Mouse (Mus musculus): Measurements from ENCODE around the gene Gm43191.
"Not testable (repeated sequence)": the region's sequence is repeated elsewhere in the genome, so short reads cannot be mapped to it uniquely, and the experiment has no call there.

The Gm43191 gene

GRCm38 (mm10) chr3:116661870-116662414 is 19.1 kb downstream of the Gm43191 start:
- DNase-seq (ENCODE audit: low spot score in 2 of 2) = no peak

- no peak for DNase-seq (ENCODE audit: low spot score in 2 of 2)
These were observed 19.7 kb downstream of the Gm43191 start for GRCm38 (mm10) chr3:116661288-116661869.

- DNase-seq (ENCODE audit: low spot score in 2 of 2) = no peak
These were observed 21.1 kb downstream of the Gm43191 start for GRCm38 (mm10) chr3:116659856-116660430.

GRCm38 (mm10) chr3:116658928-116659565 is 22.0 kb downstream of the Gm43191 start:
- no peak for DNase-seq (ENCODE audit: low spot score in 2 of 2)

GRCm38 (mm10) chr3:116656184-116656965 is 24.7 kb downstream of the Gm43191 start:
- DNase-seq (ENCODE audit: low spot score in 2 of 2) = no peak

GRCm38 (mm10) chr3:116654051-116654450 is 27.0 kb downstream of the Gm43191 start:
- DNase-seq (ENCODE audit: low spot score in 2 of 2) = not testable (repeated sequence)

- no peak for DNase-seq (ENCODE audit: low spot score in 2 of 2)
These were observed 27.6 kb downstream of the Gm43191 start for GRCm38 (mm10) chr3:116653278-116653945.

GRCm38 (mm10) chr3:116652033-116652446 is 29.0 kb downstream of the Gm43191 start:
- DNase-seq (ENCODE audit: low spot score in 2 of 2) = no peak

GRCm38 (mm10) chr3:116650698-116651097 is 30.4 kb downstream of the Gm43191 start:
- DNase-seq (ENCODE audit: low spot score in 2 of 2) = no peak

- no peak for DNase-seq (ENCODE audit: low spot score in 2 of 2)
These were observed 32.3 kb downstream of the Gm43191 start for GRCm38 (mm10) chr3:116648805-116649204.

GRCm38 (mm10) chr3:116646387-116646786 is 34.7 kb downstream of the Gm43191 start:
- DNase-seq (ENCODE audit: low spot score in 2 of 2) = no peak

GRCm38 (mm10) chr3:116642373-116642772 is 38.7 kb downstream of the Gm43191 start:
- no peak for DNase-seq (ENCODE audit: low spot score in 2 of 2)

- no peak for DNase-seq (ENCODE audit: low spot score in 2 of 2)
These were observed 39.2 kb downstream of the Gm43191 start for GRCm38 (mm10) chr3:116641811-116642371.

- no peak for DNase-seq (ENCODE audit: low spot score in 2 of 2)
These were observed 41.0 kb downstream of the Gm43191 start for GRCm38 (mm10) chr3:116640024-116640423.

- no peak for DNase-seq (ENCODE audit: low spot score in 2 of 2)
These were observed 42.5 kb downstream of the Gm43191 start for GRCm38 (mm10) chr3:116638572-116638971.

- no peak for DNase-seq (ENCODE audit: low spot score in 2 of 2)
These were observed 43.2 kb downstream of the Gm43191 start for GRCm38 (mm10) chr3:116637693-116638476.

GRCm38 (mm10) chr3:116635799-116636198 is 45.3 kb downstream of the Gm43191 start:
- DNase-seq (ENCODE audit: low spot score in 2 of 2) = no peak

GRCm38 (mm10) chr3:116634853-116635252 is 46.2 kb downstream of the Gm43191 start:
- no peak for DNase-seq (ENCODE audit: low spot score in 2 of 2)

- no peak for DNase-seq (ENCODE audit: low spot score in 2 of 2)
These were observed 47.0 kb downstream of the Gm43191 start for GRCm38 (mm10) chr3:116634091-116634490.

GRCm38 (mm10) chr3:116632971-116633370 is 48.1 kb downstream of the Gm43191 start:
- DNase-seq (ENCODE audit: low spot score in 2 of 2) = no peak
